Mouse (Mus musculus) ES-E14 (cell line): ENCODE data around the gene Cd6.

Source experiments
- CHD2 ChIP-seq: IDR thresholded peaks from 2 replicates; pipeline ENCODE4 v1.6.1; 2014; ENCODE audit warnings: mild to moderate bottlenecking, low read depth, low read length, inconsistent platforms
- HCFC1 ChIP-seq: IDR thresholded peaks from 2 replicates; pipeline ENCODE4 v1.6.1; 2012; ENCODE audit warnings: low read length, inconsistent platforms, borderline replicate concordance; ENCODE audit not compliant: insufficient read depth
- MAFK ChIP-seq: IDR thresholded peaks from 2 replicates; pipeline ENCODE4 v1.6.1; 2014; ENCODE audit warnings: mild to moderate bottlenecking, low read depth, low read length, inconsistent platforms; ENCODE audit not compliant: insufficient read depth
- ZC3H11A ChIP-seq: IDR thresholded peaks from 2 replicates; pipeline ENCODE4 v1.6.1; 2012; ENCODE audit warnings: low read depth, mild to moderate bottlenecking, inconsistent platforms, low read length, borderline replicate concordance
- ZNF384 ChIP-seq: IDR thresholded peaks from 2 replicates; pipeline ENCODE4 v1.6.1; 2012; ENCODE audit warnings: low read depth, low read length, inconsistent platforms

DNA sequence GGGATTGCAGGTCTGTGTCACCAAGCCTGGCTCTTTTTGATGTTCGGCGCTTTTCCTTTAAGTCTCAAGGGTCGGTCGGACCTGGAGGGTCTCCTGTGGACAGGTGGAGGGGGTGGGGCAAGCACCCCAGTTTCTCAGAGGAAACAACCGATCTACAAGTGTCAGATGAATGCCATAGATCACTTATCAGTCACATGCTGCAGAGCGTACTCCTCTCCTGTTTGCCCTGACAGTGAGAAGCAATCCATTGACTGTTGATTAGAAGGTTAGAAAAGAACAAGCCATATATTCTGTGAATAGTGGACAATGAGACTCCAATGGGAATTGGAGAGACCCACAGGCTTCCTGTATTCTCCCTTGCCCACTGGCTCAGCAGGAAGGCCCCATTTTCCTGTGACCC lies 79.7 kb downstream of the Cd6 start:
- no peak for TF ChIP-seq CHD2
- no peak for TF ChIP-seq MAFK
- no peak for TF ChIP-seq HCFC1
- TF ChIP-seq ZC3H11A = no peak
- TF ChIP-seq ZNF384 = no peak
